ENCODE assay signal across 10 mouse cellular contexts in genomic region chrX:140342393-140343163, GRCm38 (mm10). TPM values are rescaled to one million over a fixed set of nuclear protein-coding genes. Genes with fewer than 3 reads are reported as not detected.
DNase-seq lines count a peak whose midpoint lies in the region; ATAC-seq and TF ChIP-seq lines count a peak whose summit lies in the region.
"Had no signal": no experiment of that assay in that cellular context is flagged by ENCODE, and none has a peak within 500 bp of the region (broad histone marks: within the 10 kb centered on the region; RNA-seq: fewer than 3 reads in every experiment).

No protein-coding gene starts in this region.

- H3K9me3 ChIP-seq in embryonic facial prominence, embryonic 10.5 days, result no peaks in the 10 kb centered on the region
- no peaks in the 10 kb centered on the region for H3K9me3 ChIP-seq in hindbrain, embryonic 15.5 days
- no peaks in the 10 kb centered on the region for H3K9me3 ChIP-seq in midbrain, embryonic 16.5 days (replicated peaks; ENCODE audit: control insufficient read depth, low read length, poor library complexity, severe bottlenecking)
- H3K9me3 ChIP-seq: G1E had no signal

- peak overlapping the region; percentile 37 for H3K9ac ChIP-seq in hindbrain, embryonic 15.5 days
- H3K9ac ChIP-seq in midbrain, embryonic 16.5 days (ENCODE audit: low read depth, low read length), result peak overlapping the region; percentile 66

- no peak for TF ChIP-seq POLR2A in kidney, adult 2 months (IDR thresholded peaks at IDR 0.05; ENCODE audit: low read depth, low read length)

- 2% methylated on average over 22 of the region's 25 CpGs for WGBS in kidney, adult 2 months
- WGBS in embryonic facial prominence, embryonic 10.5 days, result 21% methylated on average over 23 of the region's 25 CpGs
- WGBS in hindbrain, embryonic 15.5 days, result 20% methylated on average over 22 of the region's 25 CpGs
- WGBS in midbrain, embryonic 16.5 days, result 31% methylated on average over 18 of the region's 25 CpGs

- H3K4me1 ChIP-seq in kidney, adult 2 months (ENCODE audit: control insufficient read depth, insufficient read depth, low read length), result no peaks in the 10 kb centered on the region
- H3K4me1 ChIP-seq in embryonic facial prominence, embryonic 10.5 days, result peaks cover 5% of the 10 kb centered on the region; the same call in 1 of the 2 replicates
- H3K4me1 ChIP-seq in hindbrain, embryonic 15.5 days (replicated peaks), result no peaks in the 10 kb centered on the region
- H3K4me1 ChIP-seq in midbrain, embryonic 16.5 days (ENCODE audit: control insufficient read depth, insufficient read depth, low read length), result no peaks in the 10 kb centered on the region

- H3K36me3 ChIP-seq in kidney, adult 2 months (ENCODE audit: control insufficient read depth, insufficient read depth, low read length), result no peaks in the 10 kb centered on the region
- no peaks in the 10 kb centered on the region for H3K36me3 ChIP-seq in embryonic facial prominence, embryonic 10.5 days (replicated peaks)
- no peaks in the 10 kb centered on the region for H3K36me3 ChIP-seq in hindbrain, embryonic 15.5 days
- H3K36me3 ChIP-seq in midbrain, embryonic 16.5 days (ENCODE audit: control insufficient read depth, insufficient read depth, low read length), result no peaks in the 10 kb centered on the region
- H3K36me3 ChIP-seq: G1E had no signal

- H3K27me3 ChIP-seq in kidney, adult 2 months (replicated peaks; ENCODE audit: control insufficient read depth, insufficient read depth, low read length), result no peaks in the 10 kb centered on the region; the same call in 1 of the 2 replicates
- H3K27me3 ChIP-seq in embryonic facial prominence, embryonic 10.5 days (replicated peaks; ENCODE audit: low read depth, poor library complexity, severe bottlenecking), result peaks cover 94% of the 10 kb centered on the region
- peaks cover 21% of the 10 kb centered on the region for H3K27me3 ChIP-seq in hindbrain, embryonic 15.5 days
- peaks cover 14% of the 10 kb centered on the region for H3K27me3 ChIP-seq in midbrain, embryonic 16.5 days (ENCODE audit: control insufficient read depth, insufficient read depth, low read depth, low read length)

- H3K27ac ChIP-seq in kidney, adult 2 months (ENCODE audit: insufficient read depth, low read depth, low read length), result no peak overlapping the region
- H3K27ac ChIP-seq in embryonic facial prominence, embryonic 10.5 days (replicated peaks), result peak overlapping the region; percentile 48
- H3K27ac ChIP-seq in hindbrain, embryonic 15.5 days (replicated peaks), result peak overlapping the region; percentile 53
- peak overlapping the region; percentile 1 for H3K27ac ChIP-seq in midbrain, embryonic 16.5 days (ENCODE audit: low read length)

- H3K4me3 ChIP-seq in kidney, adult 2 months (ENCODE audit: insufficient read depth, low read depth, low read length), result peak overlapping the region; percentile 41
- H3K4me3 ChIP-seq in embryonic facial prominence, embryonic 10.5 days, result peak overlapping the region; percentile 57
- H3K4me3 ChIP-seq in hindbrain, embryonic 15.5 days, result peak overlapping the region; percentile 41
- H3K4me3 ChIP-seq in midbrain, embryonic 16.5 days (ENCODE audit: low read depth, low read length), result peak overlapping the region; percentile 44

- ATAC-seq in hindbrain, embryonic 15.5 days (ENCODE audit: low FRiP score, low read depth), result peak; percentile 57
- ATAC-seq in midbrain, embryonic 16.5 days, result peak; percentile 66

- no peak for TF ChIP-seq CTCF in kidney, adult 2 months (conservative IDR thresholded peaks at IDR 0.05; ENCODE audit: insufficient read depth, insufficient read length, low read depth, low read length)

- peak overlapping the region; percentile 70 for H3K4me2 ChIP-seq in hindbrain, embryonic 15.5 days
- peak overlapping the region; percentile 65 for H3K4me2 ChIP-seq in midbrain, embryonic 16.5 days (ENCODE audit: low read length)

- DNase-seq in kidney, adult 2 months, result no peak
- DNase-seq in kidney, postnatal 10 days, result no peak
- DNase-seq in embryonic facial prominence, embryonic 10.5 days (ENCODE audit: low spot score), result peak; percentile 14
- no peak for DNase-seq in right cerebral cortex, postnatal 36 days (ENCODE audit: low spot score in 2 of 2)
- DNase-seq in layer of hippocampus, postnatal 36 days, result no peak
- DNase-seq in natural killer cell, adult 2 months (ENCODE audit: low spot score in 2 of 2), result no peak

RNA-seq across cellular contexts. Expression of gene Frmpd3, which starts 0.5 kb away (rescaled TPM):
- polyA plus RNA-seq in kidney, adult 2 months (2012; rRNA removed), result 0.92 and 1.3 TPM in 2 replicates
- 0.10 and 0.37 TPM in 2 replicates for polyA plus RNA-seq in embryonic facial prominence, embryonic 10.5 days (2016; fragmentation: Nextera tagmentation; extraction: Ambion mirVana)
- 2.9 and 5.0 TPM in 2 replicates for polyA plus RNA-seq in hindbrain, embryonic 15.5 days (2015; fragmentation: Nextera tagmentation; extraction: Ambion mirVana)
- 3.6 and 5.2 TPM in 2 replicates for polyA plus RNA-seq in midbrain, embryonic 16.5 days (2015; fragmentation: Nextera tagmentation; extraction: Ambion mirVana)
- total RNA-seq in layer of hippocampus, postnatal 36 days (2021), result 10 to 100 TPM; 30.6 to 31.2 TPM
- total RNA-seq: neutrophil, adult 5-6 weeks had no signal
- polyA plus RNA-seq: G1E had no signal
